Mouse (Mus musculus) heart, embryonic 13.5 days (tissue): Measurements from ENCODE around the gene 1110059G10Rik. TPM values are rescaled to one million over a fixed set of nuclear protein-coding genes. Genes with fewer than 3 reads are reported as not detected.

Source experiments
- polyA plus RNA-seq: library from polyadenylated mRNA; unstranded; fragments of >200 nt; fragmentation: Nextera tagmentation; extraction: Ambion mirVana; gene quantifications from 2 replicates; pipeline ENCODE4 v1.2.1, GENCODE M21; 2015

1110059G10Rik gene
- polyA plus RNA-seq, 1 experiment from 2014 or later, result 22.3 TPM

Other genes with a start within 250 kb of the 1110059G10Rik start
- not detected in 2 replicates for gene Topaz1, start 203.7 kb downstream of the 1110059G10Rik start, polyA plus RNA-seq
- gene Tcaim, start 145.5 kb downstream of the 1110059G10Rik start, polyA plus RNA-seq, result 4.6 and 4.8 TPM in 2 replicates
- gene Gm35549, start 107.0 kb downstream of the 1110059G10Rik start, polyA plus RNA-seq, result 0.25 TPM in 1 of 2 replicates, not detected in the other
- gene Zfp445, start 85.0 kb downstream of the 1110059G10Rik start, polyA plus RNA-seq, result 33.7 and 40.3 TPM in 2 replicates
- gene Zkscan7, start 65.3 kb downstream of the 1110059G10Rik start, polyA plus RNA-seq, result 2.1 and 3.0 TPM in 2 replicates
- 11.0 and 12.0 TPM in 2 replicates for gene Zfp105, start 27.9 kb downstream of the 1110059G10Rik start, polyA plus RNA-seq
- gene Kif15, start within 50 bp of the 1110059G10Rik start, polyA plus RNA-seq, result 27.5 and 27.6 TPM in 2 replicates
- 17.9 and 21.4 TPM in 2 replicates for gene Tmem42, start 70.3 kb upstream of the 1110059G10Rik start, polyA plus RNA-seq
- 0.27 and 0.57 TPM in 2 replicates for gene Tgm4, start 83.7 kb upstream of the 1110059G10Rik start, polyA plus RNA-seq
- 48.2 and 49.1 TPM in 2 replicates for gene Zdhhc3, start 162.2 kb upstream of the 1110059G10Rik start, polyA plus RNA-seq
- gene Exosc7, start 162.2 kb upstream of the 1110059G10Rik start, polyA plus RNA-seq, result 74.0 and 82.5 TPM in 2 replicates
- gene Clec3b, start 199.9 kb upstream of the 1110059G10Rik start, polyA plus RNA-seq, result 0.20 TPM in 1 of 2 replicates, not detected in the other